Mouse (Mus musculus) activated CD4-positive, CD25-positive, alpha-beta regulatory T cell (primary cell): ENCODE results near the gene Papss2. TPM values are rescaled to one million over a fixed set of nuclear protein-coding genes. Genes with fewer than 3 reads are reported as not detected.

ENCODE experiments used
- polyA plus RNA-seq, 2 experiments: library from polyadenylated mRNA; unstranded; fragments of 100-300 nt; shearing (Covaris generic); gene quantifications; one replicate each; pipeline ENCODE4 v1.2.1; 2017

Papss2 gene
- under 1 TPM; 0.36 to 0.84 TPM for polyA plus RNA-seq

DNA sequence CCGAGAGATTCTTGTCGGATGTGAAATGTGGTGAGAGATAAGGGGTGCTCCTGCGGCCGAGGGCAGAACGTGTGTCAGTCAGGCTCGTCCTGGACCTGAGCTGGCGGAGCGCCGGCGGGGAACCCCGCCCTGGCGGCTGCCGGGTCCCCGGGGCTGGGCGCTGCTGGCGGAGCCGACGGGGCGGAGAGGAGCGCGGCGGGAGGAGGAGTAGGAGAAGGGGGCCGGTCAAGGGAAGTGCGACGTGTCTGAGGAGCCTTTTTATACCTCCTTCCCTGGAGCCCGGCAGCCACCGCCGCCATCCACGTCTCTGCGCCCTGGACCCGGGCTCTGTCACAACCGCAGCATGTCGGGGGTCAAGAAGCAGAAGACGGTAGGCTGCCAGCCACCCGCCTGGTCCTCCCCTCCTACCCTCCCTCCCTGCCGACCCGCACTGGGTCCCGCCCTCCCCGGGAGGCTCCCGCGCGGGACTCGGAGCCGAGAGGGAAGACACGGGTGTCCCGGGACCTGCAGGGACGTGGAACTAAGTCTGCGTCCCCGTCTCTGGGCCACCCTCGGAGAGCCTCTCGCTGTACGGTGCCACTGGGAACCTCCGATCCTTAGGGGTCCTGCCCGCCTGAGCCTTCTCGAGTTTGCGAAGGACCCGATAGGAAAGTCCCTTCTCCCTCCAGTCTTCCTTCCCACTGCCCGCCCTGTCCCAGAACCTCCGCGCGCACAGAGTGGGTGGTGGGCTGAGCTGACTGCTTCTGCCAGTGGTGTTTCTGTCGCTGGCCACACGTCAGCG lies at the start of gene Papss2:
Gene Papss2 (plus strand): TSS at position 285 of the 781 bp plus-strand sequence.

Other genes starting within 250 kb of the Papss2 start
- 10 to 100 TPM; 29.0 to 60.3 TPM for gene Sgms1, start 206.1 kb upstream of the Papss2 start, polyA plus RNA-seq
- 100 to 1,000 TPM; 212 to 306 TPM for gene Rpl9-ps6, start 129.2 kb upstream of the Papss2 start, polyA plus RNA-seq
- 10 to 100 TPM; 53.6 to 70.3 TPM for gene Minpp1, start 110.0 kb upstream of the Papss2 start, polyA plus RNA-seq
- 10 to 100 TPM; 88.6 to 96.6 TPM for gene Atad1, start 144.0 kb downstream of the Papss2 start, polyA plus RNA-seq
- gene Pten, start 161.7 kb downstream of the Papss2 start, polyA plus RNA-seq, result 10 to 100 TPM; 36.8 to 47.5 TPM